Mouse (Mus musculus): ENCODE data around the gene Ppp1r1b.

DNA sequence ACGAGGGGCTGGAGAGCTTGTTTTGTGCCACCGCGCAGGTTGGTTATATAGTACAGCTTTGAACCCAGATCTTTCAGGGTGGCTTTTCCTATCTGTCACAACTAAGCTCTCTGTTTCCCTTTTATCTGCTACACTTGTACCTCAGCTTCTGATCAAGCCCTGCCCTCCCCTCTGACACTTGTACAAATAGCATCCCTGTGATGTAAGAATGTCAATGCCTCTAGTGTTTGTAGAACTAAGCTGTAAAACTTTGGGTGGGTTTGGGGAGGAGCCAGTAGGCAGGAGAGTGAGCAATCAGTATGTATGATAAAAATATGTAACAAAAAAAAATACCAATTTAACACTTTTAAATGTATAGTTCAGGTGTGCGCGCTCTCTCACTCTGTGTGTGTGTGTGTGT, 16.2 kb downstream of the Ppp1r1b start:
- TF ChIP-seq POLR2A (IDR thresholded peaks at IDR 0.05; ENCODE audit: insufficient read depth, low read depth, low read length) = no peak
- TF ChIP-seq CTCF (IDR thresholded peaks at IDR 0.05) = no peak

Data from heart, adult 2 months (tissue).